Mouse (Mus musculus): ENCODE measurements around the gene Cited1. TPM values are rescaled to one million over a fixed set of nuclear protein-coding genes. Genes with fewer than 3 reads are reported as not detected.

Gene Cited1
- polyA plus RNA-seq (2014; fragmentation: Illumina TruSeq; extraction: RNeasy Lipid Tissue Mini Kit (QIAGEN cat#74804); ENCODE audit: insufficient read depth, low read depth, low replicate concordance): not detected

DNA sequence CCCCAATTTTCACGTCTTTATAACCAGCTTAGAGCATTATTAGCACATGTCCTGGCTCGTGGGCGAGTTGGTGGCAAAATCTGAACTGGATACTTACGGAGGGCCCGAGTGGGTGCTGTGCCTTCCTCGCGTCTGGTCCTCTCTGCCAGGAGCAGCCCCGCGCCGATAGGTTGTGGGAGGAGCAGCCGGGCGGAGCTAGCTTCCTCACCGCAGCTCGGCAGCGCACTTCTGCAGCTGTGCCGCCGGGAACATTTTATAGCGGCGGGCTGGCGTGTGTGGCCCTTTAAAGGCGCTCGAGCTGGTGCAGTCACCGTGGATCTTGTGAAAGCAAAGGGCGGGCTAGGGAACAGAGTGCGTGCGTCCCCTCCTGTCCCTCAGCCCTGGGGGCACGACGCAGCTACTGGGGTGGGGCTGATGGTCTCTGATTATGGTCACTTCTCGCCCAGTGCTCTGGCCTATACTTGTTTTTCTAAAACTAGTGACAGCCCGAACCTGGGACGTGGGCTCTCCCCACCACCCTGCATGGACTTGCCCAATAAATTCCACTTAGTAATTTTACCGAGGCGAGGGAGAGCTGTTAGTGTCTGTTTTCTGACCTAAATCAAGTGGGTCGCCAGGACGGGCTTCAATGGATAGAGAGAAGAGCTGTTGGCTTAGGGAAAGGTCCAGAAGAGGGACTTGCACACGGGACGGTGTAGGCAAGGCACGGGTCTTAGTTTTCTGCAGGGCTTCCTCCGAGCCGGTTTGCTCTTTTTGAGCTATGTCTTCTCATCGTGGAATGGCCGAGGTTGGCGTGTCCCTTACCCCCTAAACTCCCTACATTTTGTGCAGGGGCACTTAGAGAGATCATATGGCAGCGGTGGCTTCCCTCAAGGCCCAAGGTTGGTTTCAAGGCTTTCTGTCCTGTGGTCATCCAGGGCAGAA is at the start of gene Cited1:
Gene Cited1 (minus strand): TSS at position 245 of the 924 bp plus-strand sequence.

Other genes with a start within 250 kb of the Cited1 start
- 5.8 TPM for gene Rtl5, start 180.9 kb downstream of the Cited1 start, polyA plus RNA-seq (2014; fragmentation: Illumina TruSeq; extraction: RNeasy Lipid Tissue Mini Kit (QIAGEN cat#74804); ENCODE audit: insufficient read depth, low read depth, low replicate concordance)
- gene Pin4, start 132.7 kb downstream of the Cited1 start, polyA plus RNA-seq (2014; fragmentation: Illumina TruSeq; extraction: RNeasy Lipid Tissue Mini Kit (QIAGEN cat#74804); ENCODE audit: insufficient read depth, low read depth, low replicate concordance): 76.3 TPM
- gene Ercc6l, start 95.1 kb downstream of the Cited1 start, polyA plus RNA-seq (2014; fragmentation: Illumina TruSeq; extraction: RNeasy Lipid Tissue Mini Kit (QIAGEN cat#74804); ENCODE audit: insufficient read depth, low read depth, low replicate concordance): 0.34 TPM
- 1,599 TPM for gene Rps4x, start 62.8 kb downstream of the Cited1 start, polyA plus RNA-seq (2014; fragmentation: Illumina TruSeq; extraction: RNeasy Lipid Tissue Mini Kit (QIAGEN cat#74804); ENCODE audit: insufficient read depth, low read depth, low replicate concordance)